Mouse (Mus musculus): ENCODE measurements at regions not wholly inside any gene's neighbourhood (a gene's known extent, or its start where the extent isn't known, plus 50 kb on each side); places are given as distances from the start of the nearest gene placed in this dataset.

DNA sequence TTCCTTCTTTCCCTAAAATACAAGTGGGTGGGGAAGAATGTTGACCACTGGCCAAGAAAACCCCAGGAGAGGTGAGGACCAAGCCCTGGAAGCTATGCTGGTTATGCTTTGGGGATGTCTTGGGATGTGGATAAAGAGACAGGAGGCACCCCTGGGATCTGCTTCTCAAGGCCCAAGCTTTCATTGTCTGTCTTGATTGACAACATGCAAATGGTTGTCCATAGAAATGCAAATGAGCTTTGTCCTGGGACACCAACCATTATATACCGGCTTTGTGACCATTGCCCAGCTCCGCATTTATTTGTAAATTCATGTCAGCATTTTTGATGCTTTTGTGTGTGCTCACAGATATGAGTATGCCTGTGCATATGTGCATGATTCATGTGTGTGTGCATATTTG is 174.9 kb downstream of the Bmp7 start:
- H3K4me2 ChIP-seq (ENCODE audit: low read depth, low read length), result no peak overlapping the region
- DNase-seq (ENCODE audit: low spot score) (no peak), ATAC-seq (no peak)
- peaks cover 18% of the 10 kb centered on the region; the same call in 1 of the 2 replicates for H3K27me3 ChIP-seq (ENCODE audit: insufficient read depth, low read length)
- no peak for TF ChIP-seq CTCF (IDR thresholded peaks at IDR 0.05; ENCODE audit: low read depth)
- H3K27ac ChIP-seq, result no peak overlapping the region
- no peaks in the 10 kb centered on the region for H3K4me1 ChIP-seq (ENCODE audit: insufficient read depth, low read length)
- no peak overlapping the region for H3K9ac ChIP-seq (replicated peaks; ENCODE audit: low read length)
- 23% methylated on average over 2 of the region's 2 CpGs for WGBS
- no peak overlapping the region for H3K4me3 ChIP-seq (ENCODE audit: low read length)
- H3K36me3 ChIP-seq (ENCODE audit: insufficient read depth, low read length), result no peaks in the 10 kb centered on the region
- H3K9me3 ChIP-seq (ENCODE audit: low read length), result no peaks in the 10 kb centered on the region

DNA sequence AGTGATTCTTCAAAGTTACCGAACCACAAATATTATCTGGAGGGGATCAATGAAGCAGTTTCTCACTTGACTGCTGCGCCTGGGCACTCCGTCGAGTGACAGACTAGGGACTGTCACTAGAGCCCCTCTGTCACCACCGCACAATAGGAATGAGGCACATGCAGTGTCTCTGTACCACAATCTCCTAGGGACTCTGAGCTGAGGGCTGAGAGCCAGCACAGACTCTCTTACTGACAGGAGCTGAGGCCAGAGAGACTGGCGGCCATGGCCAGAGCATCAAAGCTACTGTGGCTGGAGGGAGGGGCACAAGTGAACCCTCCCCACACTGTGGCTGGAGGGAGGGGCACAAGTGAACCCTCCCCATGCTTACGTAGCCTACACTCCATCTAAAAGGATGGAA is 173.7 kb downstream of the Bmp7 start:
- H3K27me3 ChIP-seq (ENCODE audit: insufficient read depth, low read length), result peaks cover 18% of the 10 kb centered on the region; the same call in 1 of the 2 replicates
- 24% methylated on average over 7 of the region's 7 CpGs for WGBS
- no peak for TF ChIP-seq CTCF (IDR thresholded peaks at IDR 0.05; ENCODE audit: low read depth)
- peak; percentile 37 for DNase-seq (ENCODE audit: low spot score)
- H3K4me3 ChIP-seq (ENCODE audit: low read length), result no peak overlapping the region
- no peaks in the 10 kb centered on the region for H3K36me3 ChIP-seq (ENCODE audit: insufficient read depth, low read length)
- H3K9ac ChIP-seq (replicated peaks; ENCODE audit: low read length), result no peak overlapping the region
- H3K9me3 ChIP-seq (ENCODE audit: low read length), result no peaks in the 10 kb centered on the region
- H3K4me2 ChIP-seq (ENCODE audit: low read depth, low read length), result no peak overlapping the region
- ATAC-seq, result peak; percentile 75
- H3K27ac ChIP-seq, result no peak overlapping the region
- no peaks in the 10 kb centered on the region for H3K4me1 ChIP-seq (ENCODE audit: insufficient read depth, low read length)

DNA sequence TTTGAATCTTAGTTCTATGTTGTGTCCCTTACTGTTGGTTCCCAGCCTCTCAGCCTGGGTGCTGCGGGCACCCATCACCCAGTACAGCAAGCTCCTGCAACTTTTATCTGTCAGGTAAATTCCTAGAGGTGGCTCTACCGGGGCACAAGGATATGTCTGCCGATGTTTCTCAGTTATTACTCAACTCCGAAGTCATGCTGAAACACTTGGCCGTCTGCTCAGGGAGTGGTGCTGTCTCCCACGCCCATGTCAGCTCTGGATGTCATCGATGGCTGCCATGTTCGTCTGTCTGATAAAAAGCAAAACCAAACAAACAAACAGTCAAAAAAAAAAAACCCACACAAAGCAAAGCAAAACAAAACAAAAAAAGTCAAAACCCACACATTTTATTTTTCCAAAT is 171.4 kb downstream of the Bmp7 start:
- Histone ChIP-seq H3K4me3 (ENCODE audit: low read length) (no peak overlapping the region), H3K9me3 (ENCODE audit: low read length) (no peaks in the 10 kb centered on the region), H3K27ac (no peak overlapping the region), H3K4me2 (ENCODE audit: low read depth, low read length) (no peak overlapping the region), H3K36me3 (ENCODE audit: insufficient read depth, low read length) (no peaks in the 10 kb centered on the region), H3K9ac (replicated peaks; ENCODE audit: low read length) (no peak overlapping the region), H3K4me1 (ENCODE audit: insufficient read depth, low read length) (no peaks in the 10 kb centered on the region), H3K27me3 (ENCODE audit: insufficient read depth, low read length) (peaks cover 11% of the 10 kb centered on the region; the same call in 1 of the 2 replicates)
- WGBS, result 90% methylated on average over 8 of the region's 8 CpGs
- ATAC-seq, result no peak
- no peak for DNase-seq (ENCODE audit: low spot score)
- TF ChIP-seq CTCF (IDR thresholded peaks at IDR 0.05; ENCODE audit: low read depth), result no peak

DNA sequence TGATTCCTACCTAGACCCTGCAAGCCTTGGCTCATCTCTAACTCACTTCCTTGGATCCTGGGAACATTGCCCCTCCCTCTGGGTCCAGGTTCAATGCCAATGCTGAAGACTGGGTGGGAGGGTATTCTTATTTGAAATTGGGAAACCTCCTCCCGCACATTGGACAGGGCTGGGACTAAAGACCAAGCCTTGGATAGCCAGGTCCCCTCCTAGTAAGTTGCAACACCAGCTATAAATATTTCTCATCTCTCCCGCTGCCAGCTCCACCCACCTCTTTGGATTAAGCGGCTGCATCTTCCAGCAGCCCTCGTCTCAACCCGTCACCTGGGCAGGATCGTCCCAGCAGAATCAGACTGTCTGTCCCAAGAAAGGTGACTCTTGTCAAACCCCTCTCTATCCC is 170.1 kb downstream of the Bmp7 start:
- DNase-seq (ENCODE audit: low spot score) (no peak), ATAC-seq (no peak)
- H3K4me1 ChIP-seq (ENCODE audit: insufficient read depth, low read length), result no peaks in the 10 kb centered on the region
- no peak overlapping the region for H3K9ac ChIP-seq (replicated peaks; ENCODE audit: low read length)
- H3K4me2 ChIP-seq (ENCODE audit: low read depth, low read length), result no peak overlapping the region
- 80% methylated on average over 6 of the region's 6 CpGs for WGBS
- H3K27me3 ChIP-seq (ENCODE audit: insufficient read depth, low read length), result 0 out of 2 replicates have a peak, but pooled peaks cover 6% of the 10 kb centered on the region
- H3K9me3 ChIP-seq (ENCODE audit: low read length), result no peaks in the 10 kb centered on the region
- no peak overlapping the region for H3K27ac ChIP-seq
- H3K36me3 ChIP-seq (ENCODE audit: insufficient read depth, low read length), result no peaks in the 10 kb centered on the region
- no peak overlapping the region for H3K4me3 ChIP-seq (ENCODE audit: low read length)
- no peak for TF ChIP-seq CTCF (IDR thresholded peaks at IDR 0.05; ENCODE audit: low read depth)

DNA sequence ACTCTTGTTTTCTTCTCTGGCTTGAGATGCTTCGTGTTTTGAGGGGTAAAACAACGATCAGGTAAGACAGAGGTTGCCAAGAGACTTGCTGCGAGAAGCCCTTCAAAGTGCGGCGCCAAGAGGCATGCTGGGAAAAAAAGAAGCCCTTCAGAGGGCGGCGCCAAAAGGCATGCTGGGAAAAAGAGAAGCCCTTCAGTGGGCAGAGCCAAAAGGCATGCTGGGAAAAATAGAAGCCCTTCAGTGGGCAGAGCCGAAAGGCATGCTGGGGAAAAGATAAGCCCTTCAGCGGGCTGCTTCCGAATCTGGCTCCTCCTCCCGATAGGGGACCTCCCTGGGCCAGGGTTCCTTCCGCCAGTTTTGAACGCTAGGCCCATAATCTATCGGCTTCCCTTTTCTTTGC is 169.5 kb downstream of the Bmp7 start:
- ATAC-seq, result no peak
- Histone ChIP-seq H3K4me3 (ENCODE audit: low read length) (no peak overlapping the region), H3K9ac (replicated peaks; ENCODE audit: low read length) (no peak overlapping the region), H3K9me3 (ENCODE audit: low read length) (no peaks in the 10 kb centered on the region), H3K36me3 (ENCODE audit: insufficient read depth, low read length) (no peaks in the 10 kb centered on the region), H3K27me3 (ENCODE audit: insufficient read depth, low read length) (0 out of 2 replicates have a peak, but pooled peaks cover 6% of the 10 kb centered on the region), H3K4me1 (ENCODE audit: insufficient read depth, low read length) (no peaks in the 10 kb centered on the region), H3K4me2 (ENCODE audit: low read depth, low read length) (no peak overlapping the region), H3K27ac (no peak overlapping the region)
- no peak for TF ChIP-seq CTCF (IDR thresholded peaks at IDR 0.05; ENCODE audit: low read depth)
- no peak for DNase-seq (ENCODE audit: low spot score)
- 86% methylated on average over 14 of the region's 14 CpGs for WGBS

DNA sequence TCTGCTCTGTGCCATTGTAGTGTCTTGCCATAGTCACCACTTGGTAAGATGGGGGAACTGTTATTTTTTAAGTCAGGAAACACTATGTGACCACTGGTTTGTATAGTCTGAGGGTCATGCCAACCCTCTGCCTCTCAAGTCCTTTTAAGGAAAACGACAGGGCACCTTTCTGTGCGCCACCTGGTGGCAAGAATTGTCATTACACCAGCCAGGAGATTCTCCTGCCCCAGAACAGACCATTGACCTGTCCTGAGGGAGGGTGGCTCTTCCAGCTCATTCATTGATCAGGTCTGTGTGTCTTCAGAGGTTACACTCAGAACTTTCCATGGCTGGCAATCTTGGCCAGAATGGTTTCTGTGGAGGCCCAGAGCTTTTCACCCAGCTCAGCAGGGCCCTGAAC is 166.9 kb downstream of the Bmp7 start:
- H3K4me3 ChIP-seq (ENCODE audit: low read length), result no peak overlapping the region
- no peak overlapping the region for H3K9ac ChIP-seq (replicated peaks; ENCODE audit: low read length)
- TF ChIP-seq CTCF (IDR thresholded peaks at IDR 0.05; ENCODE audit: low read depth), result peak; percentile 92
- no peak overlapping the region for H3K4me2 ChIP-seq (ENCODE audit: low read depth, low read length)
- WGBS, result 0% methylated on average over 2 of the region's 2 CpGs
- peak; percentile 27; the same call in 1 of the 2 replicates for ATAC-seq
- H3K27ac ChIP-seq, result no peak overlapping the region
- 0 out of 2 replicates have a peak, but pooled peaks cover 3% of the 10 kb centered on the region for H3K27me3 ChIP-seq (ENCODE audit: insufficient read depth, low read length)
- no peaks in the 10 kb centered on the region for H3K4me1 ChIP-seq (ENCODE audit: insufficient read depth, low read length)
- H3K9me3 ChIP-seq (ENCODE audit: low read length), result no peaks in the 10 kb centered on the region
- no peaks in the 10 kb centered on the region for H3K36me3 ChIP-seq (ENCODE audit: insufficient read depth, low read length)
- peak; percentile 68 for DNase-seq (ENCODE audit: low spot score)

DNA sequence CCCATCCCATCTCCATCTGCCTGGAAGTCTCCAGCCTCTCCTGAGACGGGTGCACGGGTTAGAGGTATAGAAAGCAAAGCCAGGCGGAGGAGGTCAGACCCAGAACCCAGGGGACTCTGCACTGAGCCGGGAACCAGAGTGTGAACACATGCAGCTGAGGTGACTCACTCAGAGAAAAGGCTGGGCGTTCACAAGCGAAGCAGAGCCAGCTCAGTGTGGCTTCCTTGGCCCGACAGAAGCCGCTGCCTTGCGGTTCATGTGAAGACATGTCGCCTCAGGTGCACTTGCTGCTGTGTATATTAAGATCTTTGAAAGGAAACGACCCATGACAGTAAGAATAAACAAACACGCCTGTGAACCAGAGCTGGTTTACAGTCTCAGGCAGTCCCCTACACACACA is 163.6 kb downstream of the Bmp7 start:
- no peak for DNase-seq (ENCODE audit: low spot score)
- no peak for TF ChIP-seq CTCF (IDR thresholded peaks at IDR 0.05; ENCODE audit: low read depth)
- Histone ChIP-seq H3K27me3 (ENCODE audit: insufficient read depth, low read length) (no peaks in the 10 kb centered on the region), H3K9ac (replicated peaks; ENCODE audit: low read length) (no peak overlapping the region), H3K9me3 (ENCODE audit: low read length) (no peaks in the 10 kb centered on the region), H3K4me2 (ENCODE audit: low read depth, low read length) (no peak overlapping the region), H3K36me3 (ENCODE audit: insufficient read depth, low read length) (no peaks in the 10 kb centered on the region), H3K4me3 (ENCODE audit: low read length) (no peak overlapping the region), H3K4me1 (ENCODE audit: insufficient read depth, low read length) (no peaks in the 10 kb centered on the region), H3K27ac (no peak overlapping the region)
- 55% methylated on average over 12 of the region's 12 CpGs for WGBS
- no peak for ATAC-seq

Measured in hindbrain, postnatal 0 days (tissue).